Mouse (Mus musculus): ENCODE results near the gene E130218I03Rik. TPM values are rescaled to one million over a fixed set of nuclear protein-coding genes. Genes with fewer than 3 reads are reported as not detected.

The E130218I03Rik gene
- polyA plus RNA-seq, 1 experiment = not detected

DNA sequence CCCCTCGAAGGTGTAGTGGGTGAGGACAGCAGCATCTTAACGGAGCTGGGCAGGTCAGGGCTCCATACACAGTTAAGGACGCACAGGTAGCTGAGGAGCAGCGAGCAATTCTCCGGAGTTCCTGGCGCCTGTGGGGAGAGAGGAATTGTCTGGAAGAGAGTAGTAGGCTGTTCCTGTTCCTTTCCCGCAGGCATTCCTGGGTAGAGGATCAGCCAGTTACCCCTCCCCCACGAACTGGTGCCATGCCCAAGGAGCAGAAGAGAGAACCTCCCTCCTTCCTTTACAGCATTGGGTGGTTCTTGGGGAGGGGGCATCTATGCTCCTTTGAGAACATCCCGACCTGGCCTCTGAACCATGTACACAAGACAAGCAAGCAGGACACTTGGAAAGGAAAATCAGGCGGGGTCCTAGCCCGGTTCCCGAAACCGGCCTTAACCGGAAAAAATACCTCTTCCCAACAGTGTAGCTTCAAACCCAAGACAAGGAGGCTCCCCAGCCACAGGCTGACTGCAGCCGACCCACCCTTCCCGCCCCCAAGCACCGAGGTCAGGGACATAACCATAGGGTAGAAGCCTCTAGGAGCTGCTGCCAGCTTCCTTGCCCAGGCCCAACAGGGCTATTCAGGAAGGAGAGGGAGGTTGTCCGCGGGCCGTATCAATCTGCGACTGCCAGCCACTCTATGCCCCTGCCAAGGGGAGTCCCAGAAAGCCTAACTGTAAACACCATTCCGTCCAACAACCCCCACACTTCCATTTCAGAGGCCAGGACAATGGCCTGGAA lies 8.9 kb downstream of the E130218I03Rik start:
- H3K27ac ChIP-seq (ENCODE audit: insufficient read depth, low read depth, low read length) = peak overlapping the region; percentile 57

DNA sequence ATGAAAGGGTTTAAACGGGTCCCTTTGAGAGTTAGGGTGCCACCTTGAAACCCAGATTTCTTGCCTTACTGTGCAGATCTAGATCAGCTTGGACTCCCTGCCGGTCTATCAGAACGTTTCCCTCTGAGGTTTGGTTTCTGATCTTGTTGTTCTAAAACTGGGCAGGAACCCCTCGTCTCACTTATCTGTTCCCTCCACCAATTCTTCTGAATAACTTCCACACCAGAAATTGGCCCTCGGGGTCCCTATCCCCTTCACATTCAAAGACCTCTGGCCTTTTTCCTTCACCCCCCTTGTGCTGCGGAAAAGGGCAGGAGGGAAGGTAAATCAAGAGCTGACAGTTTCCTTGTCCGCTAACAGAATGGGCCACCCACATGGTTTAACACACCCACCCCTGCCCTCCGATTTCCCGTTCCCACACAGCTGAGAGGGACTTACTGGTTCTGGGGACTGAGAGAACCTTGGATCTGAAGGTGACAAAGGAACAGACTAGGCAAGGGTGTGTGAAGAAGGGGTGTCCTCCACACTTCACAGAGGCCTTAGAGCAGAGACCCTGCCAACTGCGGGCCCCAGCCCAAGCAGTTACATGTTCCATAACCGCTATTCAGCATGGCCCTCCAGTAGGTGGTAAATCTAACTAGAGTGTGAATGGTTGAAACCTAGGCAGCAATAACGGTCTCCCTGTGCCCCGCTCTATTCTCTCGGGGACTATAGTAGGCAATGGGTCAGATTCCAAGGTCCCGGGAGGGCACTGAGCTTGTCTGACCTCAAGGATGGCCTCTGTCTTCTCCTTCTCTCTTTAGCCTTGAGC lies 9.7 kb downstream of the E130218I03Rik start:
- TF ChIP-seq POLR2A (IDR thresholded peaks at IDR 0.05; ENCODE audit: low read depth, low read length) (no peak), CTCF (conservative IDR thresholded peaks at IDR 0.05; ENCODE audit: insufficient read depth, insufficient read length, low read depth, low read length) (no peak)
- Histone ChIP-seq H3K27me3 (replicated peaks; ENCODE audit: control insufficient read depth, insufficient read depth, low read length) (peaks cover 6% of the 10 kb centered on the region), H3K4me1 (ENCODE audit: control insufficient read depth, insufficient read depth, low read length) (peaks cover 10% of the 10 kb centered on the region; the same call in 1 of the 2 replicates), H3K4me3 (ENCODE audit: insufficient read depth, low read depth, low read length) (peak overlapping the region; percentile 64), H3K36me3 (ENCODE audit: control insufficient read depth, insufficient read depth, low read length) (no peaks in the 10 kb centered on the region), H3K27ac (ENCODE audit: insufficient read depth, low read depth, low read length) (peak overlapping the region; percentile 84)
- DNase-seq = peak; percentile 68
- WGBS = 34% methylated on average over 15 of the region's 15 CpGs

More for the DNA sequence above, 8.9 kb downstream of the E130218I03Rik start:
- Histone ChIP-seq H3K4me1 (ENCODE audit: control insufficient read depth, insufficient read depth, low read length) (peaks cover 10% of the 10 kb centered on the region; the same call in 1 of the 2 replicates), H3K4me3 (ENCODE audit: insufficient read depth, low read depth, low read length) (peak overlapping the region; percentile 64), H3K36me3 (ENCODE audit: control insufficient read depth, insufficient read depth, low read length) (no peaks in the 10 kb centered on the region), H3K27me3 (replicated peaks; ENCODE audit: control insufficient read depth, insufficient read depth, low read length) (peaks cover 6% of the 10 kb centered on the region)
- 29% methylated on average over 22 of the region's 22 CpGs for WGBS
- TF ChIP-seq CTCF (conservative IDR thresholded peaks at IDR 0.05; ENCODE audit: insufficient read depth, insufficient read length, low read depth, low read length) (no peak), POLR2A (IDR thresholded peaks at IDR 0.05; ENCODE audit: low read depth, low read length) (no peak)
- DNase-seq = peak; percentile 61

- peak; percentile 67 for DNase-seq
- WGBS = 9% methylated on average over 13 of the region's 13 CpGs
- peaks cover 10% of the 10 kb centered on the region; the same call in 1 of the 2 replicates for H3K4me1 ChIP-seq (ENCODE audit: control insufficient read depth, insufficient read depth, low read length)
- H3K36me3 ChIP-seq (ENCODE audit: control insufficient read depth, insufficient read depth, low read length) = no peaks in the 10 kb centered on the region
- H3K27ac ChIP-seq (ENCODE audit: insufficient read depth, low read depth, low read length) = peak within 1 kb of the TSS; percentile 84
- peak within 1 kb of the TSS; percentile 64 for H3K4me3 ChIP-seq (ENCODE audit: insufficient read depth, low read depth, low read length)
- peaks cover 6% of the 10 kb centered on the region for H3K27me3 ChIP-seq (replicated peaks; ENCODE audit: control insufficient read depth, insufficient read depth, low read length)
- TF ChIP-seq CTCF (conservative IDR thresholded peaks at IDR 0.05; ENCODE audit: insufficient read depth, insufficient read length, low read depth, low read length) (no peak), POLR2A (IDR thresholded peaks at IDR 0.05; ENCODE audit: low read depth, low read length) (peak; percentile 46)
Observed at GRCm38 (mm10) chr4:134253722-134254324, 10.4 kb downstream of the E130218I03Rik start, which contains the start of gene Grrp1. Gene Grrp1, minus strand, starts transcription at chr4:134254106.

DNA sequence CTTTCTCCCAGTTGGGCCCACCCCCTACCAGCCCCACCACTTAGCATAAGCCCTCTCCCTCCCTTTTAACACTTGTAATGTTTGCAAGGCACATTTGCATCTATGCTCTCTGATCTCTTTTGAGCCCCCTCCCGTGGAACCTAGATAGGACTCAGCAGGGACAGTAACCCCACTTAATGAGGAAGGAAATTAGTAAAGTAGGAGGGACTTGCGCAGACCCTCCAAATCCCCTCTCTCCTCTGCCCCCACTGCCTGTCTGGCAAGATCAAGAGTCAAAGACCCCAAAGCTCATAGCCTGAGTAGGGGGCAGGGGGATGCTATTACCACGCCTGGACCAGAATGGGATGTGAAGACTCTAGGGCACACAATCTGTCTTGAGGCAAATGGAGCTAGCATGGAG lies 11.4 kb downstream of the E130218I03Rik start:
- H3K4me1 ChIP-seq (ENCODE audit: control insufficient read depth, insufficient read depth, low read length) = peaks cover 10% of the 10 kb centered on the region; the same call in 1 of the 2 replicates
- peaks cover 6% of the 10 kb centered on the region for H3K27me3 ChIP-seq (replicated peaks; ENCODE audit: control insufficient read depth, insufficient read depth, low read length)

GRCm38 (mm10) chr4:134255854-134256253 lies 12.4 kb downstream of the E130218I03Rik start:
- peak overlapping the region; percentile 75 for H3K27ac ChIP-seq (ENCODE audit: insufficient read depth, low read depth, low read length)
- 65% methylated on average over 4 of the region's 4 CpGs for WGBS
- peaks cover 6% of the 10 kb centered on the region for H3K27me3 ChIP-seq (replicated peaks; ENCODE audit: control insufficient read depth, insufficient read depth, low read length)
- H3K4me3 ChIP-seq (ENCODE audit: insufficient read depth, low read depth, low read length) = peak overlapping the region; percentile 15; the same call in 1 of the 2 replicates
- no peak for TF ChIP-seq CTCF (conservative IDR thresholded peaks at IDR 0.05; ENCODE audit: insufficient read depth, insufficient read length, low read depth, low read length)
- TF ChIP-seq POLR2A (IDR thresholded peaks at IDR 0.05; ENCODE audit: low read depth, low read length) = no peak
- peaks cover 8% of the 10 kb centered on the region; the same call in 1 of the 2 replicates for H3K4me1 ChIP-seq (ENCODE audit: control insufficient read depth, insufficient read depth, low read length)
- H3K36me3 ChIP-seq (ENCODE audit: control insufficient read depth, insufficient read depth, low read length) = no peaks in the 10 kb centered on the region
- peak; percentile 66 for DNase-seq

More for the DNA sequence above, 11.4 kb downstream of the E130218I03Rik start:
- H3K4me3 ChIP-seq (ENCODE audit: insufficient read depth, low read depth, low read length) = no peak overlapping the region
- no peak for TF ChIP-seq POLR2A (IDR thresholded peaks at IDR 0.05; ENCODE audit: low read depth, low read length)
- TF ChIP-seq CTCF (conservative IDR thresholded peaks at IDR 0.05; ENCODE audit: insufficient read depth, insufficient read length, low read depth, low read length) = no peak
- no peak for DNase-seq
- 69% methylated on average over 3 of the region's 3 CpGs for WGBS
- H3K27ac ChIP-seq (ENCODE audit: insufficient read depth, low read depth, low read length) = no peak overlapping the region
- no peaks in the 10 kb centered on the region for H3K36me3 ChIP-seq (ENCODE audit: control insufficient read depth, insufficient read depth, low read length)

DNA sequence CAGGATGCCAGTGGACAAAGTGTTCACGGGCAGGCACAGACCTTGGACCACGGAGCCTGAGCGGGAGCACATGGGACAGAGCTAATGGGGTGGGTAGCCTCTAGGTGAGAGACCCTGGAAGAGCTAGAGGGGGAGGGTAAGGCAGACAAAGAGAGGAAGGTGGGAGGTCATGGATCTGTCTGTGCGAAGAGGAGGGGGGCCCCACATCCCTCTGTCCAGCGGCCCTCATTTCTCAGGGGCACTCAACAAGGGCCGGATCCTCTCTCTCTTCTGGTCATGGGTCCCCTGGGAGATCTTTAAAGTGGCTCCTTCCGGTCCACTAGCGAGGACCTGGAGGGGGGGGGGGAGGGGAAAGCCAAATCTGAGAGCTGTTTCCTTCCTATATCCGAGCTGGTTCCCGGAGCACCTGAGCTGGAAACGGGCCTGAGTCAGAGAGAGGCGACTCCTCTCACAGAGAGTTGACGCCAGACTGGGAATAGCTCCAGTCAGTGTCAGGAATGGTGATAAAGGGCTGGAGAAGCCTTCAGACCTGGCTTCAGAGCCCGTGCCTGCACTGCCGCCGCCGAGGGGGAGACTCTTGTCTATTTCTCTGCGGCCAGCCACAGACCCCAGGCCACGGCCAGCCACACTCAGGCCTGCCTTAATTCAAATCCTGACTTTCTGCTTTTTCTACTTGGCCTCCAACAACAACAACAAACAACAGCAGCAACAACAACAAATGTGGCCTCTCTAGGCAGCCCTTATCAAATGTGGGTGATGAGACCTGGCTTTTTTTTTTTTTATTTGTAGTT lies 13.1 kb downstream of the E130218I03Rik start:
- Histone ChIP-seq H3K27me3 (replicated peaks; ENCODE audit: control insufficient read depth, insufficient read depth, low read length) (peaks cover 2% of the 10 kb centered on the region; the same call in 1 of the 2 replicates), H3K36me3 (ENCODE audit: control insufficient read depth, insufficient read depth, low read length) (no peaks in the 10 kb centered on the region), H3K4me3 (ENCODE audit: insufficient read depth, low read depth, low read length) (peak overlapping the region; percentile 15; the same call in 1 of the 2 replicates), H3K4me1 (ENCODE audit: control insufficient read depth, insufficient read depth, low read length) (0 out of 2 replicates have a peak, but pooled peaks cover 6% of the 10 kb centered on the region), H3K27ac (ENCODE audit: insufficient read depth, low read depth, low read length) (peak overlapping the region; percentile 75)
- DNase-seq = peak; percentile 76
- WGBS = 46% methylated on average over 19 of the region's 19 CpGs
- TF ChIP-seq CTCF (conservative IDR thresholded peaks at IDR 0.05; ENCODE audit: insufficient read depth, insufficient read length, low read depth, low read length) (no peak), POLR2A (IDR thresholded peaks at IDR 0.05; ENCODE audit: low read depth, low read length) (no peak)

All from kidney, adult 2 months (tissue).